Mouse (Mus musculus): Measurements from ENCODE around the gene Il1b. TPM values are rescaled to one million over a fixed set of nuclear protein-coding genes. Genes with fewer than 3 reads are reported as not detected.

Gene Il1b
- polyA plus RNA-seq, 1 experiment from 2014 or later = not detected

GRCm38 (mm10) chr2:129314880-129315279 lies 56.1 kb downstream of the Il1b start:
- H3K4me2 ChIP-seq (ENCODE audit: low read depth, low read length) = no peak overlapping the region
- no peak overlapping the region for H3K4me3 ChIP-seq (ENCODE audit: low read length)
- no peaks in the 10 kb centered on the region for H3K36me3 ChIP-seq (ENCODE audit: control insufficient read depth, insufficient read depth, low read length)
- no peak for ATAC-seq (ENCODE audit: low read depth)
- H3K27ac ChIP-seq (ENCODE audit: low read length) = no peak overlapping the region
- no peak overlapping the region for H3K9ac ChIP-seq (ENCODE audit: low read length)
- no peaks in the 10 kb centered on the region for H3K4me1 ChIP-seq (replicated peaks; ENCODE audit: control insufficient read depth, insufficient read depth, low read length)
- no peaks in the 10 kb centered on the region for H3K9me3 ChIP-seq (ENCODE audit: control insufficient read depth, low read length)
- WGBS = 66% methylated on average over 6 of the region's 6 CpGs
- no peaks in the 10 kb centered on the region for H3K27me3 ChIP-seq (ENCODE audit: control insufficient read depth, insufficient read depth, low read depth, low read length)

Other genes starting within 250 kb of the Il1b start
- 28.3 and 31.1 TPM in 2 replicates for gene Chchd5, start 241.4 kb downstream of the Il1b start, polyA plus RNA-seq (2015; fragmentation: Nextera tagmentation; extraction: Ambion mirVana)
- 20.1 and 24.4 TPM in 2 replicates for gene Slc20a1, start 172.4 kb downstream of the Il1b start, polyA plus RNA-seq (2015; fragmentation: Nextera tagmentation; extraction: Ambion mirVana)
- 50.8 and 64.0 TPM in 2 replicates for gene Ckap2l, start 73.9 kb downstream of the Il1b start, polyA plus RNA-seq (2015; fragmentation: Nextera tagmentation; extraction: Ambion mirVana)
- gene Il1a, start 61.2 kb downstream of the Il1b start, polyA plus RNA-seq (2015; fragmentation: Nextera tagmentation; extraction: Ambion mirVana) = not detected in 2 replicates
- gene F830045P16Rik, start 165.5 kb upstream of the Il1b start, polyA plus RNA-seq (2015; fragmentation: Nextera tagmentation; extraction: Ambion mirVana) = not detected in 2 replicates
- gene Sirpa, start 221.7 kb upstream of the Il1b start, polyA plus RNA-seq (2015; fragmentation: Nextera tagmentation; extraction: Ambion mirVana) = 20.3 and 20.5 TPM in 2 replicates